Mouse (Mus musculus): Measurements from ENCODE around the gene Cxcl5. TPM values are rescaled to one million over a fixed set of nuclear protein-coding genes. Genes with fewer than 3 reads are reported as not detected.
"Not testable (repeated sequence)": the region's sequence is repeated elsewhere in the genome, so short reads cannot be mapped to it uniquely, and the experiment has no call there.

Cxcl5 gene
- polyA plus RNA-seq, 1 experiment from 2014 or later: 2.7 TPM

GRCm38 (mm10) chr5:90789306-90790073 lies 30.3 kb downstream of the Cxcl5 start:
- Histone ChIP-seq H3K4me3 (no peak overlapping the region), H3K4me1 (no peaks in the 10 kb centered on the region), H3K27ac (no peak overlapping the region), H3K36me3 (no peaks in the 10 kb centered on the region), H3K4me2 (replicated peaks) (no peak overlapping the region), H3K9me3 (no peaks in the 10 kb centered on the region), H3K27me3 (no peaks in the 10 kb centered on the region), H3K9ac (no peak overlapping the region)
- 84% methylated on average over 11 of the region's 11 CpGs for WGBS
- ATAC-seq (ENCODE audit: insufficient number of reproducible peaks, insufficient read depth, low FRiP score, low TSS enrichment): no peak

GRCm38 (mm10) chr5:90790074-90790502 lies 30.9 kb downstream of the Cxcl5 start:
- Histone ChIP-seq H3K36me3 (no peaks in the 10 kb centered on the region), H3K27ac (no peak overlapping the region), H3K27me3 (no peaks in the 10 kb centered on the region), H3K4me2 (replicated peaks) (no peak overlapping the region), H3K4me1 (no peaks in the 10 kb centered on the region), H3K9ac (no peak overlapping the region), H3K9me3 (no peaks in the 10 kb centered on the region), H3K4me3 (no peak overlapping the region)
- ATAC-seq (ENCODE audit: insufficient number of reproducible peaks, insufficient read depth, low FRiP score, low TSS enrichment): no peak
- WGBS: 60% methylated on average over 8 of the region's 8 CpGs

DNA sequence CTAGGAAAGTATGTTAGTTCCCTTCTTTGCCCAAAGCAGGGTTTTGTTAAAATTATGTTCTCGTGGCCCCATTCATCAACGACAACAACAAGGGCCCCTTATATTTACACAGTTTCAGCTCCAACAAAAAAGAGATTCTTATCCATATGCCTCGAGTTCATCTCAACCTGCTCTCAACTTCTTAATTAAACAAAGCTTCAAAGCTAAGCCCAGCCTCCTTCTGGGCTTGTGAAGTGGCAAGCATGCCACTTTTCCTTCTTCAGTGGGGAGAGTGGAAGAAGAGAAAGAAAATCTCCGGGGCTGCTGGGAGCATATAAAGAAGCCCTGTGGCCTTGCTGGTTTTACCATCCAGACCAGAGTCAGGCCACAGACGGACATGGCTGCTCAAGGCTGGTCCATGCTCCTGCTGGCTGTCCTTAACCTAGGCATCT lies 35.0 kb downstream of the Cxcl5 start, which contains the start of gene Cxcl15:
Gene Cxcl15 (plus strand): TSS at position 340 of the 431 bp plus-strand sequence.
- no peaks in the 10 kb centered on the region for H3K4me1 ChIP-seq
- 63% methylated on average over 5 of the region's 5 CpGs for WGBS
- no peaks in the 10 kb centered on the region for H3K36me3 ChIP-seq
- no peak within 1 kb of the TSS for H3K9ac ChIP-seq
- H3K9me3 ChIP-seq: no peaks in the 10 kb centered on the region
- no peak within 1 kb of the TSS for H3K4me3 ChIP-seq
- no peak for ATAC-seq (ENCODE audit: insufficient number of reproducible peaks, insufficient read depth, low FRiP score, low TSS enrichment)
- no peak within 1 kb of the TSS for H3K4me2 ChIP-seq (replicated peaks)
- no peaks in the 10 kb centered on the region for H3K27me3 ChIP-seq
- H3K27ac ChIP-seq: 0 out of 2 replicates have a peak within 1 kb of the TSS, but pooled peaks have one; percentile 17

GRCm38 (mm10) chr5:90795392-90795791 lies 36.2 kb downstream of the Cxcl5 start:
- H3K27ac ChIP-seq; H3K9me3 ChIP-seq; ATAC-seq (ENCODE audit: insufficient number of reproducible peaks, insufficient read depth, low FRiP score, low TSS enrichment); H3K4me3 ChIP-seq; H3K4me2 ChIP-seq (replicated peaks); H3K27me3 ChIP-seq; H3K4me1 ChIP-seq; H3K9ac ChIP-seq; H3K36me3 ChIP-seq: not testable (repeated sequence)
- WGBS: 92% methylated on average over 2 of the region's 2 CpGs

- no peak for ATAC-seq (ENCODE audit: insufficient number of reproducible peaks, insufficient read depth, low FRiP score, low TSS enrichment)
- H3K27ac ChIP-seq: no peak overlapping the region
- H3K9me3 ChIP-seq: no peaks in the 10 kb centered on the region
- H3K36me3 ChIP-seq: no peaks in the 10 kb centered on the region
- H3K4me3 ChIP-seq: no peak overlapping the region
- H3K27me3 ChIP-seq: no peaks in the 10 kb centered on the region
- H3K9ac ChIP-seq: no peak overlapping the region
- no peaks in the 10 kb centered on the region for H3K4me1 ChIP-seq
- H3K4me2 ChIP-seq (replicated peaks): no peak overlapping the region
These were observed 45.4 kb downstream of the Cxcl5 start for GRCm38 (mm10) chr5:90804574-90804973.

- H3K9me3 ChIP-seq: no peaks in the 10 kb centered on the region
- ATAC-seq (ENCODE audit: insufficient number of reproducible peaks, insufficient read depth, low FRiP score, low TSS enrichment): no peak
- no peak overlapping the region for H3K27ac ChIP-seq
- no peaks in the 10 kb centered on the region for H3K36me3 ChIP-seq
- no peak overlapping the region for H3K4me2 ChIP-seq (replicated peaks)
- H3K27me3 ChIP-seq: no peaks in the 10 kb centered on the region
- H3K4me1 ChIP-seq: no peaks in the 10 kb centered on the region
- H3K4me3 ChIP-seq: no peak overlapping the region
- H3K9ac ChIP-seq: no peak overlapping the region
These were observed 46.9 kb downstream of the Cxcl5 start for GRCm38 (mm10) chr5:90806050-90806449.

GRCm38 (mm10) chr5:90807176-90807950 lies 48.2 kb downstream of the Cxcl5 start:
- no peak for ATAC-seq (ENCODE audit: insufficient number of reproducible peaks, insufficient read depth, low FRiP score, low TSS enrichment)
- Histone ChIP-seq H3K4me3 (no peak overlapping the region), H3K9me3 (no peaks in the 10 kb centered on the region), H3K4me1 (no peaks in the 10 kb centered on the region), H3K9ac (no peak overlapping the region), H3K27me3 (no peaks in the 10 kb centered on the region), H3K4me2 (replicated peaks) (no peak overlapping the region), H3K36me3 (no peaks in the 10 kb centered on the region), H3K27ac (no peak overlapping the region)
- 62% methylated on average over 3 of the region's 3 CpGs for WGBS

Small RNA genes lying within 50 kb of the gene (microRNA-seq; reads per million reads assigned to microRNA genes)
- gene Gm24322: not detected

Other genes starting within 250 kb of the Cxcl5 start
- not detected in 2 replicates for gene Afm, start 240.4 kb upstream of the Cxcl5 start, polyA plus RNA-seq (2016; fragmentation: Nextera tagmentation; extraction: Ambion mirVana)
- 0.13 TPM in 1 of 2 replicates, not detected in the other for gene 5830473C10Rik, start 198.3 kb upstream of the Cxcl5 start, polyA plus RNA-seq (2016; fragmentation: Nextera tagmentation; extraction: Ambion mirVana)
- 0.27 and 0.87 TPM in 2 replicates for gene Rassf6, start 118.7 kb upstream of the Cxcl5 start, polyA plus RNA-seq (2016; fragmentation: Nextera tagmentation; extraction: Ambion mirVana)
- gene Ppbp, start 9.2 kb downstream of the Cxcl5 start, polyA plus RNA-seq (2016; fragmentation: Nextera tagmentation; extraction: Ambion mirVana): 11.2 and 12.6 TPM in 2 replicates
- gene Pf4, start 13.1 kb downstream of the Cxcl5 start, polyA plus RNA-seq (2016; fragmentation: Nextera tagmentation; extraction: Ambion mirVana): 56.6 and 62.9 TPM in 2 replicates
- 0.31 and 0.59 TPM in 2 replicates for gene Cxcl3, start 26.7 kb downstream of the Cxcl5 start, polyA plus RNA-seq (2016; fragmentation: Nextera tagmentation; extraction: Ambion mirVana)
- 0.24 TPM in 1 of 2 replicates, not detected in the other for gene Cxcl15, start 35.2 kb downstream of the Cxcl5 start, polyA plus RNA-seq (2016; fragmentation: Nextera tagmentation; extraction: Ambion mirVana)
- 0.41 and 0.50 TPM in 2 replicates for gene Cxcl1, start 131.9 kb downstream of the Cxcl5 start, polyA plus RNA-seq (2016; fragmentation: Nextera tagmentation; extraction: Ambion mirVana)
- gene Cxcl2, start 144.5 kb downstream of the Cxcl5 start, polyA plus RNA-seq (2016; fragmentation: Nextera tagmentation; extraction: Ambion mirVana): not detected in 2 replicates
- gene Mthfd2l, start 171.8 kb downstream of the Cxcl5 start, polyA plus RNA-seq (2016; fragmentation: Nextera tagmentation; extraction: Ambion mirVana): 74.0 and 76.6 TPM in 2 replicates